Comparison of ENCODE assay signal across 8 mouse cellular contexts in genomic region chr9:68302232-68302925, GRCm38 (mm10).
DNase-seq lines count a peak whose midpoint lies in the region; ATAC-seq and TF ChIP-seq lines count a peak whose summit lies in the region.

No protein-coding gene starts in this region.

- peak; percentile 60; the same call in 1 of the 2 replicates for TF ChIP-seq EP300 in heart, postnatal 0 days (IDR thresholded peaks at IDR 0.05; ENCODE audit: low read depth)

- ATAC-seq in lung, embryonic 14.5 days (ENCODE audit: insufficient read depth): no peak
- ATAC-seq in heart, postnatal 0 days (ENCODE audit: insufficient read depth, low read depth): peak; percentile 91
- no peak for ATAC-seq in forebrain, postnatal 0 days

- TF ChIP-seq POLR2A in embryonic fibroblast, embryonic 13.5 days (IDR thresholded peaks at IDR 0.05; ENCODE audit: low read depth, low read length): no peak
- TF ChIP-seq POLR2A in cerebellum, adult 2 months (IDR thresholded peaks at IDR 0.05; ENCODE audit: borderline replicate concordance, insufficient read depth, low read length): no peak

- intact Hi-C loops in left cerebral cortex, adult 2 months (cut with DNase I): no loop called here

- WGBS in lung, embryonic 14.5 days: 53% methylated on average over 7 of the region's 7 CpGs
- WGBS in heart, postnatal 0 days: 9% methylated on average over 7 of the region's 7 CpGs
- WGBS in cerebellum, adult 2 months: 68% methylated on average over 7 of the region's 7 CpGs
- 80% methylated on average over 7 of the region's 7 CpGs for WGBS in forebrain, postnatal 0 days

- H3K9me3 ChIP-seq in lung, embryonic 14.5 days (ENCODE audit: low read depth, low read length): no peaks in the 10 kb centered on the region
- no peaks in the 10 kb centered on the region for H3K9me3 ChIP-seq in heart, postnatal 0 days (replicated peaks; ENCODE audit: control insufficient read depth, low read length)
- no peaks in the 10 kb centered on the region for H3K9me3 ChIP-seq in forebrain, postnatal 0 days (ENCODE audit: low read length)

- H3K27ac ChIP-seq in lung, embryonic 14.5 days (ENCODE audit: low read depth): peak overlapping the region; percentile 39; the same call in 1 of the 2 replicates
- peak overlapping the region; percentile 53 for H3K27ac ChIP-seq in embryonic fibroblast, embryonic 13.5 days (ENCODE audit: insufficient read depth, low read length)
- H3K27ac ChIP-seq in heart, postnatal 0 days (ENCODE audit: low read depth): peak overlapping the region; percentile 84
- H3K27ac ChIP-seq in left cerebral cortex, adult 2 months: no peak overlapping the region
- no peak overlapping the region for H3K27ac ChIP-seq in cerebellum, adult 2 months (ENCODE audit: insufficient read depth, low read length)
- H3K27ac ChIP-seq in forebrain, postnatal 0 days (ENCODE audit: low read depth, low read length): no peak overlapping the region

- H3K4me1 ChIP-seq in lung, embryonic 14.5 days (ENCODE audit: insufficient read depth): no peaks in the 10 kb centered on the region
- H3K4me1 ChIP-seq in embryonic fibroblast, embryonic 13.5 days (ENCODE audit: control insufficient read depth, insufficient read depth, low read length): no peaks in the 10 kb centered on the region
- no peaks in the 10 kb centered on the region for H3K4me1 ChIP-seq in heart, postnatal 0 days (ENCODE audit: control insufficient read depth, insufficient read depth)
- no peaks in the 10 kb centered on the region for H3K4me1 ChIP-seq in cerebellum, adult 2 months (ENCODE audit: control insufficient read depth, insufficient read depth, low read length)
- H3K4me1 ChIP-seq in forebrain, postnatal 0 days (ENCODE audit: insufficient read depth): no peaks in the 10 kb centered on the region

- no peak overlapping the region for H3K4me2 ChIP-seq in lung, embryonic 14.5 days
- no peak overlapping the region for H3K4me2 ChIP-seq in heart, postnatal 0 days (ENCODE audit: low read depth, low read length)
- no peak overlapping the region for H3K4me2 ChIP-seq in forebrain, postnatal 0 days (ENCODE audit: low read depth)

- no peaks in the 10 kb centered on the region for H3K27me3 ChIP-seq in lung, embryonic 14.5 days (ENCODE audit: insufficient read depth, low read length)
- no peaks in the 10 kb centered on the region for H3K27me3 ChIP-seq in heart, postnatal 0 days (ENCODE audit: control insufficient read depth, insufficient read depth, low read length)
- no peaks in the 10 kb centered on the region for H3K27me3 ChIP-seq in cerebellum, adult 2 months (ENCODE audit: control insufficient read depth, insufficient read depth, low read length)
- no peaks in the 10 kb centered on the region; the same call in 1 of the 2 replicates for H3K27me3 ChIP-seq in forebrain, postnatal 0 days (ENCODE audit: insufficient read depth, low read length)

- no peak for TF ChIP-seq CTCF in lung, embryonic 14.5 days (IDR thresholded peaks at IDR 0.05; ENCODE audit: low read depth)
- TF ChIP-seq CTCF in embryonic fibroblast, embryonic 13.5 days (IDR thresholded peaks at IDR 0.05; ENCODE audit: borderline replicate concordance, insufficient read depth, low read length): no peak
- no peak for TF ChIP-seq CTCF in heart, postnatal 0 days (IDR thresholded peaks at IDR 0.05; ENCODE audit: low read depth)
- no peak for TF ChIP-seq CTCF in left cerebral cortex, adult 2 months (IDR thresholded peaks at IDR 0.05)
- TF ChIP-seq CTCF in cerebellum, adult 2 months (IDR thresholded peaks at IDR 0.05; ENCODE audit: borderline replicate concordance, insufficient read depth, low read depth, low read length): no peak
- TF ChIP-seq CTCF in forebrain, postnatal 0 days (IDR thresholded peaks at IDR 0.05; ENCODE audit: low read depth): no peak

- no peak overlapping the region for H3K9ac ChIP-seq in lung, embryonic 14.5 days
- H3K9ac ChIP-seq in heart, postnatal 0 days (replicated peaks; ENCODE audit: low read depth, low read length): 0 out of 2 replicates have a peak overlapping the region, but pooled peaks have one; percentile 17
- H3K9ac ChIP-seq in forebrain, postnatal 0 days: no peak overlapping the region

- H3K36me3 ChIP-seq in lung, embryonic 14.5 days (ENCODE audit: insufficient read depth): no peaks in the 10 kb centered on the region
- H3K36me3 ChIP-seq in heart, postnatal 0 days (replicated peaks; ENCODE audit: control insufficient read depth, insufficient read depth, low read length): no peaks in the 10 kb centered on the region
- no peaks in the 10 kb centered on the region for H3K36me3 ChIP-seq in forebrain, postnatal 0 days (ENCODE audit: insufficient read depth)

- DNase-seq in lung, embryonic 14.5 days: peak; percentile 63
- no peak for DNase-seq in lung, postnatal 25 days (ENCODE audit: low spot score)
- DNase-seq in heart, postnatal 0 days (ENCODE audit: low spot score): peak; percentile 93
- DNase-seq in lung, postnatal 4 days: peak; percentile 29 to 55
- no peak for DNase-seq in left cerebral cortex, adult 2 months (ENCODE audit: extremely low spot score in 1 of 2, low spot score in 2 of 2)
- no peak for DNase-seq in cerebellum, adult 2 months
- no peak for DNase-seq in forebrain, postnatal 0 days

- H3K4me3 ChIP-seq in lung, embryonic 14.5 days (ENCODE audit: low read depth, low read length): no peak overlapping the region
- H3K4me3 ChIP-seq in embryonic fibroblast, embryonic 13.5 days (ENCODE audit: insufficient read depth, low read length): no peak overlapping the region
- no peak overlapping the region for H3K4me3 ChIP-seq in heart, postnatal 0 days (ENCODE audit: low read depth, low read length)
- no peak overlapping the region for H3K4me3 ChIP-seq in left cerebral cortex, adult 2 months
- H3K4me3 ChIP-seq in cerebellum, adult 2 months (replicated peaks; ENCODE audit: insufficient read depth, low read depth, low read length): no peak overlapping the region
- H3K4me3 ChIP-seq in forebrain, postnatal 0 days (ENCODE audit: low read depth, low read length): no peak overlapping the region

Comparison
In these comparisons a context has a peak if more than half of its experiments do, and no peak if none do; other contexts are left out.
1. DNase-seq: peak in lung, embryonic 14.5 days (single experiment), heart, postnatal 0 days (single experiment) and lung, postnatal 4 days (2 of 2); none in lung, postnatal 25 days (single experiment), left cerebral cortex, adult 2 months (0 of 2), cerebellum, adult 2 months (0 of 2) and forebrain, postnatal 0 days (single experiment).
2. H3K27ac ChIP-seq: peak in lung, embryonic 14.5 days (single experiment), embryonic fibroblast, embryonic 13.5 days (single experiment) and heart, postnatal 0 days (single experiment); none in left cerebral cortex, adult 2 months (single experiment), cerebellum, adult 2 months (single experiment) and forebrain, postnatal 0 days (single experiment).